Mouse (Mus musculus) forebrain, embryonic 14.5 days (tissue): ENCODE data around the gene Wnt5b. TPM values are rescaled to one million over a fixed set of nuclear protein-coding genes. Genes with fewer than 3 reads are reported as not detected.

Experiments used
- ATAC-seq: fragments of 200-750 bp; cut with Nextera tagmentation; 2 replicates; pipeline ENCODE4 v1.8.0; 2017; ENCODE audit warnings: mild to moderate bottlenecking, moderate library complexity
- DNase-seq: peaks from one replicate; pipeline ENCODE4 v3.0.0-alpha.2; 2015; ENCODE audit warnings: low spot score
- H3K27ac ChIP-seq: fragments of 300-500 bp; sonication (generic); 2 replicates; pipeline ENCODE4 v1.5.1; 2014; ENCODE audit warnings: low read depth, mild to moderate bottlenecking, control low read depth, low read length, moderate library complexity
- H3K27me3 ChIP-seq: fragments of 300-500 bp; sonication (generic); replicated peaks from 2 replicates; pipeline ENCODE4 v1.6.1; 2014; ENCODE audit warnings: low read length, control low read depth, mixed read lengths; ENCODE audit not compliant: control insufficient read depth, insufficient read depth
- H3K36me3 ChIP-seq: fragments of 300-500 bp; sonication (generic); 2 replicates; pipeline ENCODE4 v1.6.1; 2014; ENCODE audit warnings: low read length, control low read depth; ENCODE audit not compliant: control insufficient read depth, insufficient read depth
- H3K4me1 ChIP-seq: fragments of 300-500 bp; sonication (generic); 2 replicates; pipeline ENCODE4 v1.6.1; 2014; ENCODE audit warnings: antibody characterized with exemption, low read length, control low read depth; ENCODE audit not compliant: control insufficient read depth, insufficient read depth
- H3K4me2 ChIP-seq: fragments of 300-500 bp; sonication (generic); 2 replicates; pipeline ENCODE4 v1.6.1; 2014; ENCODE audit warnings: mild to moderate bottlenecking, control low read depth, low read length
- H3K4me3 ChIP-seq: fragments of 300-500 bp; sonication (generic); 2 replicates; pipeline ENCODE4 v1.5.1; 2014; ENCODE audit warnings: low read depth, low read length, control low read depth
- H3K9ac ChIP-seq: fragments of 300-500 bp; sonication (generic); 2 replicates; pipeline ENCODE4 v1.6.1; 2014; ENCODE audit warnings: mild to moderate bottlenecking, low read length, control low read depth, moderate library complexity
- H3K9me3 ChIP-seq: fragments of 300-500 bp; sonication (generic); replicated peaks from 2 replicates; pipeline ENCODE4 v1.6.1; 2016; ENCODE audit warnings: low read length, control low read depth, mixed read lengths; ENCODE audit not compliant: control insufficient read depth
- WGBS: fragments of 180-500 bp; shearing (Covaris S2); extraction: QIAGEN DNeasy Blood & Tissue Kit; methylation state at CpG from one replicate; pipeline ENCODE4 v1.1.7; 2014; 5-methylcytosine and 5-hydroxymethylcytosine counted together
- polyA plus RNA-seq: library from polyadenylated mRNA; unstranded; fragments of >200 nt; fragmentation: Nextera tagmentation; extraction: Ambion mirVana; gene quantifications from 2 replicates; pipeline ENCODE4 v1.2.1, GENCODE M21; 2014

The Wnt5b gene
- polyA plus RNA-seq, 1 experiment from 2014 or later = 3.4 TPM

- H3K9ac ChIP-seq = no peak overlapping the region
- H3K36me3 ChIP-seq = no peaks in the 10 kb centered on the region
- ATAC-seq (no peak), DNase-seq (no peak)
- H3K4me3 ChIP-seq = no peak overlapping the region
- no peak overlapping the region for H3K4me2 ChIP-seq
- no peaks in the 10 kb centered on the region; the same call in 1 of the 2 replicates for H3K4me1 ChIP-seq
- 94% methylated on average over 4 of the region's 4 CpGs for WGBS
- no peaks in the 10 kb centered on the region for H3K9me3 ChIP-seq
- H3K27me3 ChIP-seq = no peaks in the 10 kb centered on the region
- no peak overlapping the region for H3K27ac ChIP-seq
Observed at GRCm38 (mm10) chr6:119421001-119421400, 123.1 kb downstream of the Wnt5b start.

- Histone ChIP-seq H3K27me3 (no peaks in the 10 kb centered on the region), H3K4me2 (no peak overlapping the region), H3K4me1 (no peaks in the 10 kb centered on the region; the same call in 1 of the 2 replicates), H3K9ac (no peak overlapping the region), H3K4me3 (no peak overlapping the region), H3K9me3 (no peaks in the 10 kb centered on the region), H3K27ac (no peak overlapping the region), H3K36me3 (no peaks in the 10 kb centered on the region)
- 93% methylated on average over 5 of the region's 5 CpGs for WGBS
- ATAC-seq (no peak), DNase-seq (no peak)
Observed at GRCm38 (mm10) chr6:119420357-119420756, 123.8 kb downstream of the Wnt5b start.

- 33% methylated on average over 7 of the region's 7 CpGs for WGBS
- H3K4me1 ChIP-seq = no peaks in the 10 kb centered on the region; the same call in 1 of the 2 replicates
- no peaks in the 10 kb centered on the region for H3K36me3 ChIP-seq
Observed at GRCm38 (mm10) chr6:119419412-119419811, 124.7 kb downstream of the Wnt5b start.

GRCm38 (mm10) chr6:119418392-119419251 is 125.5 kb downstream of the Wnt5b start:
- no peaks in the 10 kb centered on the region for H3K27me3 ChIP-seq
- no peak overlapping the region for H3K9ac ChIP-seq
- H3K27ac ChIP-seq = no peak overlapping the region
- H3K9me3 ChIP-seq = no peaks in the 10 kb centered on the region
- ATAC-seq (peak; percentile 62; the same call in 1 of the 2 replicates), DNase-seq (peak; percentile 29)
- WGBS = 11% methylated on average over 7 of the region's 7 CpGs
- H3K4me3 ChIP-seq = no peak overlapping the region
- no peak overlapping the region for H3K4me2 ChIP-seq
- no peaks in the 10 kb centered on the region; the same call in 1 of the 2 replicates for H3K4me1 ChIP-seq
- no peaks in the 10 kb centered on the region for H3K36me3 ChIP-seq

More at GRCm38 (mm10) chr6:119419412-119419811, 124.7 kb downstream of the Wnt5b start:
- ATAC-seq (no peak), DNase-seq (no peak)
- Histone ChIP-seq H3K4me3 (no peak overlapping the region), H3K27ac (no peak overlapping the region), H3K4me2 (no peak overlapping the region), H3K27me3 (no peaks in the 10 kb centered on the region), H3K9ac (no peak overlapping the region), H3K9me3 (no peaks in the 10 kb centered on the region)

GRCm38 (mm10) chr6:119417821-119418220 is 126.3 kb downstream of the Wnt5b start:
- Histone ChIP-seq H3K4me3 (no peak overlapping the region), H3K4me1 (no peaks in the 10 kb centered on the region; the same call in 1 of the 2 replicates), H3K27ac (no peak overlapping the region), H3K9me3 (no peaks in the 10 kb centered on the region), H3K36me3 (no peaks in the 10 kb centered on the region), H3K27me3 (no peaks in the 10 kb centered on the region), H3K4me2 (no peak overlapping the region), H3K9ac (no peak overlapping the region)
- ATAC-seq = no peak
- WGBS = 65% methylated on average over 7 of the region's 7 CpGs
- DNase-seq = no peak

GRCm38 (mm10) chr6:119417354-119417753 is 126.8 kb downstream of the Wnt5b start, which contains the start of gene Adipor2:
TSS of gene Adipor2 (minus strand) at chr6:119417704.
- DNase-seq = peak; percentile 68
- H3K27ac ChIP-seq = no peak within 1 kb of the TSS
- no peaks in the 10 kb centered on the region for H3K27me3 ChIP-seq
- no peaks in the 10 kb centered on the region for H3K9me3 ChIP-seq
- no peak within 1 kb of the TSS for H3K9ac ChIP-seq
- H3K36me3 ChIP-seq = no peaks in the 10 kb centered on the region
- peak within 1 kb of the TSS; percentile 29; the same call in 1 of the 2 replicates for H3K4me2 ChIP-seq
- no peaks in the 10 kb centered on the region; the same call in 1 of the 2 replicates for H3K4me1 ChIP-seq
- peak; percentile 62 for ATAC-seq
- no peak within 1 kb of the TSS for H3K4me3 ChIP-seq
- 7% methylated on average over 12 of the region's 12 CpGs for WGBS

- H3K4me1 ChIP-seq = no peaks in the 10 kb centered on the region; the same call in 1 of the 2 replicates
- WGBS = 67% methylated on average over 6 of the region's 6 CpGs
- ATAC-seq (no peak), DNase-seq (no peak)
- no peak overlapping the region for H3K9ac ChIP-seq
- H3K27ac ChIP-seq = no peak overlapping the region
- H3K4me3 ChIP-seq = no peak overlapping the region
- no peak overlapping the region for H3K4me2 ChIP-seq
- H3K9me3 ChIP-seq = no peaks in the 10 kb centered on the region
- H3K36me3 ChIP-seq = no peaks in the 10 kb centered on the region
- no peaks in the 10 kb centered on the region for H3K27me3 ChIP-seq
Observed at GRCm38 (mm10) chr6:119416643-119417042, 127.5 kb downstream of the Wnt5b start.

GRCm38 (mm10) chr6:119414262-119415043 is 129.7 kb downstream of the Wnt5b start:
- ATAC-seq (no peak), DNase-seq (no peak)
- H3K27me3 ChIP-seq = no peaks in the 10 kb centered on the region
- no peaks in the 10 kb centered on the region for H3K9me3 ChIP-seq
- no peak overlapping the region for H3K9ac ChIP-seq
- H3K4me2 ChIP-seq = no peak overlapping the region
- H3K4me1 ChIP-seq = no peaks in the 10 kb centered on the region; the same call in 1 of the 2 replicates
- H3K36me3 ChIP-seq = no peaks in the 10 kb centered on the region
- H3K4me3 ChIP-seq = no peak overlapping the region
- 93% methylated on average over 15 of the region's 15 CpGs for WGBS
- no peak overlapping the region for H3K27ac ChIP-seq
